Mouse (Mus musculus): ENCODE measurements around the gene Zfp956. TPM values are rescaled to one million over a fixed set of nuclear protein-coding genes. Genes with fewer than 3 reads are reported as not detected.

Gene Zfp956
- polyA plus RNA-seq, 1 experiment from 2014 or later: 3.9 TPM

Other genes starting within 250 kb of the Zfp956 start
- 139 and 153 TPM in 2 replicates for gene Pdia4, start 140.0 kb upstream of the Zfp956 start, polyA plus RNA-seq (2015; fragmentation: Nextera tagmentation; extraction: Ambion mirVana)
- gene Zfp786, start 122.5 kb upstream of the Zfp956 start, polyA plus RNA-seq (2015; fragmentation: Nextera tagmentation; extraction: Ambion mirVana): 1.5 and 1.7 TPM in 2 replicates
- gene Zfp398, start 117.7 kb upstream of the Zfp956 start, polyA plus RNA-seq (2015; fragmentation: Nextera tagmentation; extraction: Ambion mirVana): 4.7 and 4.9 TPM in 2 replicates
- gene Zfp282, start 76.2 kb upstream of the Zfp956 start, polyA plus RNA-seq (2015; fragmentation: Nextera tagmentation; extraction: Ambion mirVana): 9.3 and 9.5 TPM in 2 replicates
- gene Zfp212, start 32.9 kb upstream of the Zfp956 start, polyA plus RNA-seq (2015; fragmentation: Nextera tagmentation; extraction: Ambion mirVana): 10.3 and 10.9 TPM in 2 replicates
- 2.6 and 2.7 TPM in 2 replicates for gene Zfp777, start 95.5 kb downstream of the Zfp956 start, polyA plus RNA-seq (2015; fragmentation: Nextera tagmentation; extraction: Ambion mirVana)
- 7.5 and 9.2 TPM in 2 replicates for gene Zfp746, start 133.2 kb downstream of the Zfp956 start, polyA plus RNA-seq (2015; fragmentation: Nextera tagmentation; extraction: Ambion mirVana)

All from heart, embryonic 16.5 days (tissue).